Mouse (Mus musculus): ENCODE data around the gene Adra1b.

The Adra1b gene

GRCm38 (mm10) chr11:43901051-43901654, at the start of gene Adra1b:
Adra1b (minus strand) TSS chr11:43901210.
- H3K9me3 ChIP-seq (ENCODE audit: low read length), result no peaks in the 10 kb centered on the region
- H3K4me1 ChIP-seq (replicated peaks; ENCODE audit: low read depth, low read length), result no peaks in the 10 kb centered on the region
- no peaks in the 10 kb centered on the region for H3K36me3 ChIP-seq (ENCODE audit: insufficient read depth, low read length)
- TF ChIP-seq NANOG (IDR thresholded peaks at IDR 0.05; ENCODE audit: borderline replicate concordance, low read length) (no peak), POU5F1 (IDR thresholded peaks at IDR 0.05; ENCODE audit: borderline replicate concordance, low read length) (no peak), CTCF (conservative IDR thresholded peaks at IDR 0.05; ENCODE audit: low read length) (no peak)
- H3K4me3 ChIP-seq (replicated peaks; ENCODE audit: low read length), result no peak within 1 kb of the TSS
- H3K27me3 ChIP-seq (ENCODE audit: insufficient read depth, low read length), result no peaks in the 10 kb centered on the region

GRCm38 (mm10) chr11:43950274-43950673, 49.3 kb upstream of the Adra1b start:
- TF ChIP-seq POU5F1 (IDR thresholded peaks at IDR 0.05; ENCODE audit: borderline replicate concordance, low read length) (no peak), NANOG (IDR thresholded peaks at IDR 0.05; ENCODE audit: borderline replicate concordance, low read length) (no peak), CTCF (conservative IDR thresholded peaks at IDR 0.05; ENCODE audit: low read length) (no peak)
- H3K4me3 ChIP-seq (replicated peaks; ENCODE audit: low read length), result no peak overlapping the region
- H3K36me3 ChIP-seq (ENCODE audit: insufficient read depth, low read length), result no peaks in the 10 kb centered on the region; the same call in 1 of the 2 replicates
- peaks cover 23% of the 10 kb centered on the region for H3K9me3 ChIP-seq (ENCODE audit: low read length)
- peaks cover 27% of the 10 kb centered on the region for H3K4me1 ChIP-seq (replicated peaks; ENCODE audit: low read depth, low read length)
- no peaks in the 10 kb centered on the region for H3K27me3 ChIP-seq (ENCODE audit: insufficient read depth, low read length)

DNA sequence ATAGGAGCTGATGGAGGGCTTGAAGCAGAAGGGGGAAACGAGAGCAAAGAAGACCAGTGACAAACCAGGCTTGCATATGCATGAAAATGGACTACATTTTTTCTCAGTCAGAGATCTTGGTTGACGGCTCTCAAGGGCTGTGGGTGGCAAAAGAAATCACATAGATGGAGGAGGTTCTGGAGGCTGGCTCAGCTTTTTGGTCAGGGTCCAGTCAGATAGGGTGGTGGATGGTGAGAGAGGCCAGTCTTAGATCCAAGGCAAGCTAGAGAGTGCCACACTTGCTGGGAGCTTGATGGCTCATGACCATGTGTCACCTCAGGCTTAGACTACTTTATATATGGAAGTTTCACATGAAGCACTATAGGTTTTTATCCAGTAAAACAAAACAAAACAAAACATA, 42.8 kb upstream of the Adra1b start:
- H3K27me3 ChIP-seq (ENCODE audit: insufficient read depth, low read length), result no peaks in the 10 kb centered on the region
- no peaks in the 10 kb centered on the region for H3K36me3 ChIP-seq (ENCODE audit: insufficient read depth, low read length)
- TF ChIP-seq CTCF (conservative IDR thresholded peaks at IDR 0.05; ENCODE audit: low read length) (no peak), POU5F1 (IDR thresholded peaks at IDR 0.05; ENCODE audit: borderline replicate concordance, low read length) (no peak), NANOG (IDR thresholded peaks at IDR 0.05; ENCODE audit: borderline replicate concordance, low read length) (no peak)

DNA sequence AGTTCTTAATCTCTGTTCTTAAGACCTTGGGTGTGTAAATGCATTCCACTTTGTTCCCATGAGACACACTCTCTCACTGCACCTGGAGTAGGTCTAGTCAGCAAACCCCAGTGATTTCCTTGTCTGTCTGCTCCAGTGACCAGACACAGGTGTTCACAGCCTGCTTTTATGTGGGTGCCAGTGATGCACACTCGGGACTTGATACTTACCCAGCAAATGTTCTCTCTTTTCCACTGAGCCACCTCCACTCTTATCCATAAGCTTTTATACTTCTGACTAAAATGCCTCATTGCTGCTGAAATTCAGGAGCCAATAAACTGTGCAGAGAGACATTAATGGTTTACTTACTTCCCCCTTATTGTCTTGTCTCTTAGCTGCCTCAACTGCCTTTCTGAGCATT, 42.2 kb upstream of the Adra1b start:
- Histone ChIP-seq H3K9me3 (ENCODE audit: low read length) (no peaks in the 10 kb centered on the region), H3K27me3 (ENCODE audit: insufficient read depth, low read length) (no peaks in the 10 kb centered on the region), H3K36me3 (ENCODE audit: insufficient read depth, low read length) (no peaks in the 10 kb centered on the region), H3K4me1 (replicated peaks; ENCODE audit: low read depth, low read length) (peaks cover under 1% of the 10 kb centered on the region; the same call in 1 of the 2 replicates), H3K4me3 (replicated peaks; ENCODE audit: low read length) (no peak overlapping the region)
- TF ChIP-seq NANOG (IDR thresholded peaks at IDR 0.05; ENCODE audit: borderline replicate concordance, low read length) (no peak), CTCF (conservative IDR thresholded peaks at IDR 0.05; ENCODE audit: low read length) (no peak), POU5F1 (IDR thresholded peaks at IDR 0.05; ENCODE audit: borderline replicate concordance, low read length) (no peak)

More for the DNA sequence above, 42.8 kb upstream of the Adra1b start:
- Histone ChIP-seq H3K4me1 (replicated peaks; ENCODE audit: low read depth, low read length) (peaks cover 7% of the 10 kb centered on the region), H3K9me3 (ENCODE audit: low read length) (no peaks in the 10 kb centered on the region), H3K4me3 (replicated peaks; ENCODE audit: low read length) (no peak overlapping the region)

GRCm38 (mm10) chr11:43940501-43941202, 39.6 kb upstream of the Adra1b start:
- Histone ChIP-seq H3K4me1 (replicated peaks; ENCODE audit: low read depth, low read length) (no peaks in the 10 kb centered on the region), H3K27me3 (ENCODE audit: insufficient read depth, low read length) (no peaks in the 10 kb centered on the region), H3K4me3 (replicated peaks; ENCODE audit: low read length) (no peak overlapping the region), H3K9me3 (ENCODE audit: low read length) (no peaks in the 10 kb centered on the region), H3K36me3 (ENCODE audit: insufficient read depth, low read length) (no peaks in the 10 kb centered on the region)
- no peak for TF ChIP-seq POU5F1 (IDR thresholded peaks at IDR 0.05; ENCODE audit: borderline replicate concordance, low read length)
- TF ChIP-seq NANOG (IDR thresholded peaks at IDR 0.05; ENCODE audit: borderline replicate concordance, low read length), result no peak
- no peak for TF ChIP-seq CTCF (conservative IDR thresholded peaks at IDR 0.05; ENCODE audit: low read length)

GRCm38 (mm10) chr11:43936023-43936422, 35.0 kb upstream of the Adra1b start:
- Histone ChIP-seq H3K36me3 (ENCODE audit: insufficient read depth, low read length) (no peaks in the 10 kb centered on the region), H3K4me1 (replicated peaks; ENCODE audit: low read depth, low read length) (no peaks in the 10 kb centered on the region), H3K9me3 (ENCODE audit: low read length) (no peaks in the 10 kb centered on the region), H3K27me3 (ENCODE audit: insufficient read depth, low read length) (no peaks in the 10 kb centered on the region), H3K4me3 (replicated peaks; ENCODE audit: low read length) (no peak overlapping the region)
- TF ChIP-seq CTCF (conservative IDR thresholded peaks at IDR 0.05; ENCODE audit: low read length) (no peak), POU5F1 (IDR thresholded peaks at IDR 0.05; ENCODE audit: borderline replicate concordance, low read length) (no peak), NANOG (IDR thresholded peaks at IDR 0.05; ENCODE audit: borderline replicate concordance, low read length) (no peak)

GRCm38 (mm10) chr11:43933480-43933879, 32.5 kb upstream of the Adra1b start:
- H3K9me3 ChIP-seq (ENCODE audit: low read length), result no peaks in the 10 kb centered on the region
- no peaks in the 10 kb centered on the region for H3K27me3 ChIP-seq (ENCODE audit: insufficient read depth, low read length)
- H3K36me3 ChIP-seq (ENCODE audit: insufficient read depth, low read length), result no peaks in the 10 kb centered on the region
- no peak overlapping the region for H3K4me3 ChIP-seq (replicated peaks; ENCODE audit: low read length)
- TF ChIP-seq CTCF (conservative IDR thresholded peaks at IDR 0.05; ENCODE audit: low read length) (no peak), POU5F1 (IDR thresholded peaks at IDR 0.05; ENCODE audit: borderline replicate concordance, low read length) (no peak), NANOG (IDR thresholded peaks at IDR 0.05; ENCODE audit: borderline replicate concordance, low read length) (no peak)
- H3K4me1 ChIP-seq (replicated peaks; ENCODE audit: low read depth, low read length), result peaks cover 7% of the 10 kb centered on the region; the same call in 1 of the 2 replicates

- TF ChIP-seq NANOG (IDR thresholded peaks at IDR 0.05; ENCODE audit: borderline replicate concordance, low read length), result no peak
- no peak for TF ChIP-seq POU5F1 (IDR thresholded peaks at IDR 0.05; ENCODE audit: borderline replicate concordance, low read length)
- no peak for TF ChIP-seq CTCF (conservative IDR thresholded peaks at IDR 0.05; ENCODE audit: low read length)
- Histone ChIP-seq H3K36me3 (ENCODE audit: insufficient read depth, low read length) (no peaks in the 10 kb centered on the region), H3K4me3 (replicated peaks; ENCODE audit: low read length) (no peak overlapping the region), H3K4me1 (replicated peaks; ENCODE audit: low read depth, low read length) (peaks cover 7% of the 10 kb centered on the region; the same call in 1 of the 2 replicates), H3K27me3 (ENCODE audit: insufficient read depth, low read length) (no peaks in the 10 kb centered on the region), H3K9me3 (ENCODE audit: low read length) (no peaks in the 10 kb centered on the region)
Observed at GRCm38 (mm10) chr11:43933000-43933399, 32.0 kb upstream of the Adra1b start.

Measured in E14TG2a.4 (cell line).